Mouse (Mus musculus): Measurements from ENCODE around the gene Crlf1.

The Crlf1 gene

GRCm38 (mm10) chr8:70492664-70493640, at the start of gene Crlf1:
TSS of gene Crlf1 (plus strand) at chr8:70493158.
- DNase-seq (ENCODE audit: low spot score in 2 of 2) = no peak

GRCm38 (mm10) chr8:70443326-70443725, 49.6 kb upstream of the Crlf1 start:
- no peak for DNase-seq (ENCODE audit: low spot score in 2 of 2)

GRCm38 (mm10) chr8:70445988-70446387, 47.0 kb upstream of the Crlf1 start:
- DNase-seq (ENCODE audit: low spot score in 2 of 2) = no peak

GRCm38 (mm10) chr8:70447639-70448420, 45.1 kb upstream of the Crlf1 start:
- DNase-seq (ENCODE audit: low spot score in 2 of 2) = peak in 1 of 2 experiments; percentile 67

- no peak for DNase-seq (ENCODE audit: low spot score in 2 of 2)
Observed at GRCm38 (mm10) chr8:70452196-70452966, 40.6 kb upstream of the Crlf1 start.

- DNase-seq (ENCODE audit: low spot score in 2 of 2) = no peak
Observed at GRCm38 (mm10) chr8:70453852-70454251, 39.1 kb upstream of the Crlf1 start.

- no peak for DNase-seq (ENCODE audit: low spot score in 2 of 2)
Observed at GRCm38 (mm10) chr8:70456996-70457395, 36.0 kb upstream of the Crlf1 start.

- no peak for DNase-seq (ENCODE audit: low spot score in 2 of 2)
Observed at GRCm38 (mm10) chr8:70457882-70458281, 35.1 kb upstream of the Crlf1 start.

- no peak for DNase-seq (ENCODE audit: low spot score in 2 of 2)
Observed at GRCm38 (mm10) chr8:70458462-70458861, 34.5 kb upstream of the Crlf1 start.

GRCm38 (mm10) chr8:70459636-70460035, 33.3 kb upstream of the Crlf1 start:
- no peak for DNase-seq (ENCODE audit: low spot score in 2 of 2)

GRCm38 (mm10) chr8:70460199-70460598, 32.8 kb upstream of the Crlf1 start:
- DNase-seq (ENCODE audit: low spot score in 2 of 2) = no peak

GRCm38 (mm10) chr8:70460606-70461005, 32.4 kb upstream of the Crlf1 start:
- DNase-seq (ENCODE audit: low spot score in 2 of 2) = no peak

GRCm38 (mm10) chr8:70461765-70462515, 31.0 kb upstream of the Crlf1 start:
- no peak for DNase-seq (ENCODE audit: low spot score in 2 of 2)

- DNase-seq (ENCODE audit: low spot score in 2 of 2) = no peak
Observed at GRCm38 (mm10) chr8:70462516-70462813, 30.5 kb upstream of the Crlf1 start.

GRCm38 (mm10) chr8:70463306-70463705, 29.7 kb upstream of the Crlf1 start:
- DNase-seq (ENCODE audit: low spot score in 2 of 2) = no peak

GRCm38 (mm10) chr8:70464162-70464561, 28.8 kb upstream of the Crlf1 start:
- DNase-seq (ENCODE audit: low spot score in 2 of 2) = no peak

GRCm38 (mm10) chr8:70465701-70466100, 27.3 kb upstream of the Crlf1 start:
- DNase-seq (ENCODE audit: low spot score in 2 of 2) = no peak

GRCm38 (mm10) chr8:70466305-70466704, 26.7 kb upstream of the Crlf1 start:
- DNase-seq (ENCODE audit: low spot score in 2 of 2) = no peak

GRCm38 (mm10) chr8:70466771-70467170, 26.2 kb upstream of the Crlf1 start:
- no peak for DNase-seq (ENCODE audit: low spot score in 2 of 2)

- no peak for DNase-seq (ENCODE audit: low spot score in 2 of 2)
Observed at GRCm38 (mm10) chr8:70467229-70467725, 25.7 kb upstream of the Crlf1 start.

GRCm38 (mm10) chr8:70467907-70468306, 25.1 kb upstream of the Crlf1 start:
- no peak for DNase-seq (ENCODE audit: low spot score in 2 of 2)
